Mouse (Mus musculus) neural tube, embryonic 14.5 days (tissue): ENCODE measurements around the gene Gon7. TPM values are rescaled to one million over a fixed set of nuclear protein-coding genes. Genes with fewer than 3 reads are reported as not detected.

Experiments used
- ATAC-seq: fragments of 200-750 bp; cut with Nextera tagmentation; 2 replicates; pipeline ENCODE4 v1.8.0; 2017; ENCODE audit warnings: low read depth, mild to moderate bottlenecking, moderate TSS enrichment, moderate library complexity
- H3K27ac ChIP-seq: fragments of 300-500 bp; sonication (generic); 2 replicates; pipeline ENCODE4 v1.5.1; 2014; ENCODE audit warnings: low read depth, mild to moderate bottlenecking, control low read depth, low read length, moderate library complexity, mixed read lengths
- H3K27me3 ChIP-seq: fragments of 300-500 bp; sonication (generic); 2 replicates; pipeline ENCODE4 v1.6.1; 2014; ENCODE audit warnings: low read length; ENCODE audit not compliant: control insufficient read depth, insufficient read depth
- H3K36me3 ChIP-seq: fragments of 300-500 bp; sonication (generic); 2 replicates; pipeline ENCODE4 v1.6.1; 2014; ENCODE audit warnings: low read length, mixed read lengths; ENCODE audit not compliant: control insufficient read depth, insufficient read depth
- H3K4me1 ChIP-seq: fragments of 300-500 bp; sonication (generic); 2 replicates; pipeline ENCODE4 v1.6.1; 2014; ENCODE audit warnings: low read length; ENCODE audit not compliant: control insufficient read depth, insufficient read depth
- H3K4me2 ChIP-seq: fragments of 300-500 bp; sonication (generic); 2 replicates; pipeline ENCODE4 v1.6.1; 2014; ENCODE audit warnings: mild to moderate bottlenecking, low read depth, low read length, control low read depth
- H3K4me3 ChIP-seq: fragments of 300-500 bp; sonication (generic); 2 replicates; pipeline ENCODE4 v1.5.1; 2014; ENCODE audit warnings: low read depth, low read length, control low read depth, mixed read lengths
- H3K9ac ChIP-seq: fragments of 300-500 bp; sonication (generic); replicated peaks from 2 replicates; pipeline ENCODE4 v1.6.1; 2014; ENCODE audit warnings: low read depth, mild to moderate bottlenecking, control low read depth, low read length, mixed read lengths
- H3K9me3 ChIP-seq: fragments of 300-500 bp; sonication (generic); 2 replicates; pipeline ENCODE4 v1.6.1; 2016; ENCODE audit warnings: low read length; ENCODE audit not compliant: control insufficient read depth
- WGBS: fragments of 180-500 bp; shearing (Covaris S2); extraction: QIAGEN DNeasy Blood & Tissue Kit; methylation state at CpG from one replicate; pipeline ENCODE4 v1.1.7; 2014; 5-methylcytosine and 5-hydroxymethylcytosine counted together
- polyA plus RNA-seq: library from polyadenylated mRNA; unstranded; fragments of >200 nt; fragmentation: Nextera tagmentation; extraction: Ambion mirVana; gene quantifications from 2 replicates; pipeline ENCODE4 v1.2.1, GENCODE M21; 2014

Gene Gon7
- polyA plus RNA-seq, 1 experiment from 2014 or later = 54.2 TPM

DNA sequence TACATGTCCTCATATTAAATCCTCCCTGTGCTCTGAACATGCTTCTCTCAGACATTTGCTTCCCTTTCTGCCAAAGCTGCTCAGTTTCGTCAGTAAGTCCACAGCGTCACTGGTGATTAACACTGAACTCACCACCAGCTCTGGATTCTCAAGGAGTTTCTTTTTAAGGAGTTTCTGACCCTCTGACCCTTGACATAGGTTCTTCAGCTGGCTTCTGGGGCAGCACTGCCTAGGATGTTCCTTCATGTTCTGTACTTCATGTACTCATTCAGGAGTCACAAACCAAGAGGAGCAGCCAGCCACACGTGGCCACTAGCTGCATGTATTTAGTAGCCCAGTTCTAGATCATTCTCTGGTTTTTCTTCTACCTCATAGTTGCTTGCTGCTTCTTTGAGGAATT, 9.3 kb downstream of the Gon7 start:
- 95% methylated on average over 3 of the region's 3 CpGs for WGBS
- Histone ChIP-seq H3K27me3 (no peaks in the 10 kb centered on the region), H3K9me3 (no peaks in the 10 kb centered on the region), H3K36me3 (peaks cover 4% of the 10 kb centered on the region; the same call in 1 of the 2 replicates), H3K27ac (no peak overlapping the region), H3K4me2 (no peak overlapping the region), H3K4me1 (peaks cover 10% of the 10 kb centered on the region), H3K9ac (no peak overlapping the region), H3K4me3 (no peak overlapping the region)
- no peak for ATAC-seq

DNA sequence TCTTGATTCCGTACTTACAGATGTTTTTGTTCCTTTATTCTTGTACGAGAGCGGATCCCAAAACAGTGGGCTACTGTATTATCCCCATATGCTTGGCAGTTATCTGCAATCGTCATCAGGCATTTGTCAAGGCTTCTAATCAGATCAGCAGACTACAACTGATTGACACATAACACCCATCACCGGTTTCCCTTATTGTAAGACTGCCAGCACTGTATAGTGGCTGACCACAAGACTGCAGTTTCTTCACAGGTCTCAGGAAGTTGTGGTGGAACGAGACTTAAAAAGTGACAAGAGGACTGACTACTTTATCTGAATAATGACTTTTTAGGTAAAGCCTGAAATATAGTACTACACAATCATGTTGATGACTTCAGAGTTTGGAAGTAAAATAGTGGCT, 12.8 kb downstream of the Gon7 start:
- WGBS = 63% methylated on average over 6 of the region's 6 CpGs
- no peak overlapping the region for H3K9ac ChIP-seq
- peaks cover 22% of the 10 kb centered on the region for H3K4me1 ChIP-seq
- H3K36me3 ChIP-seq = peaks cover 8% of the 10 kb centered on the region; the same call in 1 of the 2 replicates
- H3K27ac ChIP-seq = no peak overlapping the region
- peak overlapping the region; percentile 88; the same call in 1 of the 2 replicates for H3K4me2 ChIP-seq
- ATAC-seq = no peak
- H3K27me3 ChIP-seq = no peaks in the 10 kb centered on the region
- H3K9me3 ChIP-seq = no peaks in the 10 kb centered on the region
- H3K4me3 ChIP-seq = no peak overlapping the region

DNA sequence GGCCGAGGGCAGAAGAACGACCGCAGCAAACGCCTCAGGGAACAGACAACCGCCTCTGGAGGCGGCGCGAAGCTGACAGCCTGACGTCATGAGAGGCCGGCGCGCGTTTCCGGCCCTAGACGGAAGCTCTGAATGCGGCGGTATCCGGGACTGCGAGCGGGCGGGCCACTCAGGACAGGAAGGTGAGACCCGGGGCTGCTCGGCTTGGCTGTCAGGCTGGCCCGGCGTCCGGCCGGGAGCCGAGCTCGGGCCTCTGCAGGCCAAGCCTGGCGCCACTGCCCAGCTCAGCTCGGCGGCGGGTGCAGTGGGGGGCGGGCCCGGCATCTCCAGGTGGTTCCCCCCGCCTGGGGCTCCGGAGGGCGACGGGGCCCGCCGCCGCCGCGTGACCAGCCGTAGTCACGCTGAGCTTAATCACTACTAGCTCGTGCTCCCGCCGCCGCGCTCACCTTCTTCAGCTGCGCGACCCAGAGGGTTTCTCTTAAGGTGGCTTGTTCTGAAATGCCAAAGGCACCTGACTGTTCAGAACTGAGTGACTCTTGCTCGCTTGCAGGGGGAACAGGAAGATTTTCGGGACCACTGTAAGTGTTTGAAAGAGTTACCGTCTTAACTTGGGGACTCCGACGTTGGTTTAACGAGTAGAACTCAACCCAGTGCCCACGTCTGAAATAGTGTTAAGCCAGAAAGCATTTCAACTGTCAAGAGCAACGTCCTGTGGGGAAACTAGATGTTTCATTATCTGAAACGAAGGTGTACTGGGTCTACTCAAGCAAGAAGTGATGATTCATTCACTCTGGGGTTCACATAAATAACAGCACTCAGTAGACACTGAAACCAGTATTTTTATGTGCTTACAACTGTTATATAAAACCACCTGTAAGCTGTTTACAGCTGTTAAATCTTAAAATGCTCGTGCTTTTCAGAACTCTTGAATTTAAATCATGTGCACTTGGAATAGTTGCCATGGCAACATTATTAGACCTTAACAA, 13.7 kb downstream of the Gon7 start, which contains the start of the genes Moap1 and Tmem251:
Gene Moap1, minus strand, starts transcription at position 73 of the 986 bp plus-strand sequence.
Gene Tmem251, plus strand, starts transcription at position 174 of the 986 bp plus-strand sequence.
- ATAC-seq = peak; percentile 98
- Histone ChIP-seq H3K4me1 (peaks cover 22% of the 10 kb centered on the region), H3K27me3 (no peaks in the 10 kb centered on the region), H3K9me3 (no peaks in the 10 kb centered on the region), H3K4me2 (peak within 1 kb of the TSS; percentile 88), H3K36me3 (peaks cover 8% of the 10 kb centered on the region; the same call in 1 of the 2 replicates), H3K9ac (peak within 1 kb of the TSS; percentile 76), H3K4me3 (peak within 1 kb of the TSS; percentile 60), H3K27ac (peak within 1 kb of the TSS; percentile 92)
- under 1% methylated on average over 57 of the region's 63 CpGs for WGBS

DNA sequence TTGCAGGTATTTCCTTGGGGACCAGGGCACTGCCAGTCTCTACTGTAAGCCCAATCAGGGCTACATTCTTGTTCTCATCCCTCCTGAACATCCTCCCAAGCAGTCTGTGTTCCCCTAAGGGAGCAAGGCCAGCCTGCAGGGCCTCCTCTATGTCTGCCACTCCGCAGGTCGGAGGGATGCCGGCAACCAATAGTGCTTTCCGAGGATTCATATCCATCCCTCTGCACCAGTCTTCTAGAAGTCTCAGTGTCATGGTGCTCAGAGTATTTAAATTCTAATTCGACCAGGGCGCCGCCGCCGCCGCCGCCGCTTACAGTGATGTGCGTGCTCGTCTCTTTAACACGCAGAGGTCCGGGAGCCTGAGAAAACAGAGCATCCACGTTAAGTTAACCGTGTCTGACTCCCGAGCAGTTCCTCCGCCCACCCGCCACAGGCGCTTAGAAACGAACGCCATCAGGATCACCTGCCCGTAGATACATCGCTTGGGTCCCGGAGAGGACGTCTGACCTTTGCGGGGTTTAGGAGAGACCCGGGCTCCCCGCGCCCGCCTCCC, 14.5 kb downstream of the Gon7 start:
- under 1% methylated on average over 33 of the region's 33 CpGs for WGBS
- peak overlapping the region; percentile 60 for H3K4me3 ChIP-seq
- H3K9ac ChIP-seq = peak overlapping the region; percentile 76
- H3K36me3 ChIP-seq = peaks cover 8% of the 10 kb centered on the region; the same call in 1 of the 2 replicates
- peak overlapping the region; percentile 92 for H3K27ac ChIP-seq
- no peaks in the 10 kb centered on the region for H3K27me3 ChIP-seq
- peaks cover 22% of the 10 kb centered on the region for H3K4me1 ChIP-seq
- ATAC-seq = peak; percentile 60
- H3K9me3 ChIP-seq = no peaks in the 10 kb centered on the region
- peak overlapping the region; percentile 88 for H3K4me2 ChIP-seq

DNA sequence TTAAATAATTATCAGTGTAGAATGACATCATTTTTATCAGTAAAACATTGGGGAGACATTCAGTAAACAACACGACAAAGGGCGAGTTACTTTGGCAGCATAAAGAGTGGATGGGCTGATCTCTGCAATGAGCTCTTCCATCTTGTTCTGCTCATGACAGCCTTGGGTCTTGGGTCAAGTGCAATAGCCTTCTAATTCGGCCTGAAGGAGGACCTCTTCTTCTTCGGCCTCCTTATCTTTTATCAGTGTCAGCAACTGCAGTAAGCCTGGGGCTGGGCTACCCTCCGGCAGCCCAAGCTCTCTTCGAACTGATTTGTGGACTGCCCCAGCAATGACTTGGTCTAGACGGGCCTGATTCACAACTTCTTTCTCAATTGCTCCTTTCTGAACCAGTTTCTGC, 15.5 kb downstream of the Gon7 start:
- Histone ChIP-seq H3K27me3 (no peaks in the 10 kb centered on the region), H3K9ac (no peak overlapping the region), H3K4me3 (peak overlapping the region; percentile 60; the same call in 1 of the 2 replicates), H3K36me3 (0 out of 2 replicates have a peak, but pooled peaks cover 4% of the 10 kb centered on the region), H3K9me3 (no peaks in the 10 kb centered on the region), H3K27ac (no peak overlapping the region), H3K4me2 (peak overlapping the region; percentile 88), H3K4me1 (peaks cover 22% of the 10 kb centered on the region)
- ATAC-seq = no peak
- 88% methylated on average over 7 of the region's 7 CpGs for WGBS

DNA sequence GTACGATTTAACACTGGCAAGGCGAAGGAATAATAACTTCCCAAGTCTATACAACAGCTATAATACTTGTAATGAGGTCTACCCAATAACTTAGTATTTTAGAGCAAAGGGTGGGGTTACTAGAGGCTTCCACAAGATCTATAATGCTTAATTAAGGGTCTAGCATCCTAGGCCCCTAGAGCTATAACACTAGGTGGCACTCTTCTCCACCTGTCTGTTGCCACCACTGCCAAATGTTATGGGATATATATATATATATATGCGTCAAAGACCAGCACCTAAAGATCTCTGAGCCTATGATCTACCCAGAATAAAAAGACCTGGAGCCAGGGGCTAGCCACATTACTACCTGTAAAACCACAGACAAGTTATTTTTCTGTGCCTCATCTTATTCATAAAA, 17.3 kb downstream of the Gon7 start:
- H3K27ac ChIP-seq = no peak overlapping the region
- peaks cover 22% of the 10 kb centered on the region for H3K4me1 ChIP-seq
- 64% methylated on average over 3 of the region's 3 CpGs for WGBS
- no peak overlapping the region for H3K4me3 ChIP-seq
- no peak overlapping the region for H3K4me2 ChIP-seq
- 0 out of 2 replicates have a peak, but pooled peaks cover 4% of the 10 kb centered on the region for H3K36me3 ChIP-seq
- no peak overlapping the region for H3K9ac ChIP-seq
- no peak for ATAC-seq
- H3K27me3 ChIP-seq = no peaks in the 10 kb centered on the region
- H3K9me3 ChIP-seq = no peaks in the 10 kb centered on the region

DNA sequence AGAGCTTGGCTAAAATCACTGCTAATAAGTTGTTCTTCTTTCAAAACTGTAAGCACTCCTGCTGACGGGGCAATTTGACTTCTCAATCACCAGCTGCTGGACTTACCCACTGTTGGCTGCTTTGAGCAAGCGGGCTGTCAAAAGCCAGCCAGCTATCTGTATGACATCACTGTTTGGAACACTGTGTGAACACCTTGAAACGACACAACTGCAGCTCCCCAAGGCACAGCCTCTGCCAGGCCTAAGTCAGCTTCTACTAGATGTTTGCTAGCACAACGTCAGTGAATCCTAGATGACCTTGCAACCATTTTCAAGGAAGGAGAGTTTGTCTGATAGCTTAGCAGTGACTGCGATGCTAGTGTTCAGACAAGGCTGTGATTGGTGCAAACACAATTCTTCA, 18.5 kb downstream of the Gon7 start:
- Histone ChIP-seq H3K4me1 (peaks cover 13% of the 10 kb centered on the region), H3K27me3 (no peaks in the 10 kb centered on the region), H3K27ac (no peak overlapping the region), H3K36me3 (0 out of 2 replicates have a peak, but pooled peaks cover 4% of the 10 kb centered on the region), H3K9ac (no peak overlapping the region), H3K4me3 (no peak overlapping the region), H3K9me3 (no peaks in the 10 kb centered on the region), H3K4me2 (no peak overlapping the region)
- no peak for ATAC-seq
- WGBS = 84% methylated on average over 5 of the region's 5 CpGs

DNA sequence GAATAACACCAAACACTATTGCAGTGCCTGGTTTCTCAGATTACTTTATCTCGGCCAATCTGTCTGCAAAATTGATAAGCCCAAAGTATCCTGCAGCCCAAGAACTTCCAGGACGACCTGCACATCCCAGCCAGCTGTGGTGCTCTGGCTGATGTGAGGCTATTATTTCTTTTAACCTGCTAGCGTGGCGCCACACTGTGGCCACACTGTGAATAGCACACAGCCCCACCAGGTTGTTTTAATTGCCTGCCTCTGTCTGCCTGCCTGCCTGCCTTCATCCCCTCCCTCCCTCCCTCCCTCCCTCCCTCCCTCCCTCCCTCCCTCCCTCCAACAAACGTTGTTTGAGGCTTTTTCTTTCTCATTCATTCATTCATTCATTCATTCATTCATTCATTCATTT, 24.2 kb downstream of the Gon7 start:
- 20% methylated on average over 4 of the region's 5 CpGs for WGBS
- no peaks in the 10 kb centered on the region for H3K27me3 ChIP-seq
- H3K4me2 ChIP-seq = no peak overlapping the region
- peaks cover 18% of the 10 kb centered on the region; the same call in 1 of the 2 replicates for H3K4me1 ChIP-seq
- H3K9me3 ChIP-seq = no peaks in the 10 kb centered on the region
- no peak overlapping the region for H3K4me3 ChIP-seq
- ATAC-seq = no peak
- H3K36me3 ChIP-seq = no peaks in the 10 kb centered on the region
- H3K27ac ChIP-seq = no peak overlapping the region
- H3K9ac ChIP-seq = no peak overlapping the region
